Mouse (Mus musculus): ENCODE data around the gene Kpna3. TPM values are rescaled to one million over a fixed set of nuclear protein-coding genes. Genes with fewer than 3 reads are reported as not detected.

Kpna3 gene
- polyA plus RNA-seq, 1 experiment from 2014 or later, result 77.6 TPM

- no peak overlapping the region for H3K27ac ChIP-seq (ENCODE audit: low read length)
- no peaks in the 10 kb centered on the region for H3K9me3 ChIP-seq (replicated peaks; ENCODE audit: control insufficient read depth, low read length, poor library complexity, severe bottlenecking)
- WGBS, result 98% methylated on average over 2 of the region's 2 CpGs
- H3K27me3 ChIP-seq (ENCODE audit: control insufficient read depth, insufficient read depth, low read depth, low read length), result no peaks in the 10 kb centered on the region
- peaks cover 5% of the 10 kb centered on the region for H3K36me3 ChIP-seq (ENCODE audit: control insufficient read depth, insufficient read depth, low read length)
- no peak overlapping the region for H3K4me3 ChIP-seq (ENCODE audit: low read depth, low read length)
- H3K4me1 ChIP-seq (ENCODE audit: control insufficient read depth, insufficient read depth, low read length), result peaks cover 5% of the 10 kb centered on the region
- H3K9ac ChIP-seq (ENCODE audit: low read depth, low read length), result no peak overlapping the region
- H3K4me2 ChIP-seq (ENCODE audit: low read length), result no peak overlapping the region
- no peak for ATAC-seq
These were observed 77.4 kb downstream of the Kpna3 start for GRCm38 (mm10) chr14:61362268-61362667.

DNA sequence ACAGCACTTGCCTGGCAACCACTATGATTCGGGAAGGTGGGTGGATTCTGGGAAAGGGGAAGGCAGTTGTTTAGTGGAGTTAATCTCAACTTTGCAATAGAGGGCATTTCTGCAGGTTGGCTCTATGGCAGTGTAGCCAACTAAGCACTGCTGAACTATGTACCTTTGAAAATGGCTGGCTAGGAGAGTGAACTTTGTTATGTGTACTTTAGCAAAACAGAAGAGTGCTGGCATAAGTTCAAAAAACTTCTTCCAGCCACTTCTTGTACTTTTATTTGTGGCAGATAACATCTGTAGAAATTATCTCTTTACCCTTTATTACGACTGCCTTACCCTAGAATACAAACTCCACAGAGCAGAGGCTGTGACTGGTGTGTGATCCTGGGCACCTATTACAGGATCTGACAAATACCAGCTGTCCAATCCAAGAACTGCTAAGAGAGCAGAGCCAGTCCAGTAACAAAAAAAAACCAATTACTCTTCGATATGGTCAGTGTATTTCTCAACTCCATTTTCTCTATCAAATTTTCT lies 78.6 kb downstream of the Kpna3 start:
- peak overlapping the region; percentile 68 for H3K4me3 ChIP-seq (ENCODE audit: low read depth, low read length)
- WGBS, result 63% methylated on average over 3 of the region's 3 CpGs
- H3K27ac ChIP-seq (ENCODE audit: low read length), result peak overlapping the region; percentile 73
- peaks cover 5% of the 10 kb centered on the region for H3K4me1 ChIP-seq (ENCODE audit: control insufficient read depth, insufficient read depth, low read length)
- H3K36me3 ChIP-seq (ENCODE audit: control insufficient read depth, insufficient read depth, low read length), result no peaks in the 10 kb centered on the region
- peak overlapping the region; percentile 70 for H3K4me2 ChIP-seq (ENCODE audit: low read length)
- peak overlapping the region; percentile 84 for H3K9ac ChIP-seq (ENCODE audit: low read depth, low read length)
- no peaks in the 10 kb centered on the region for H3K9me3 ChIP-seq (replicated peaks; ENCODE audit: control insufficient read depth, low read length, poor library complexity, severe bottlenecking)
- no peaks in the 10 kb centered on the region for H3K27me3 ChIP-seq (ENCODE audit: control insufficient read depth, insufficient read depth, low read depth, low read length)
- no peak for ATAC-seq

DNA sequence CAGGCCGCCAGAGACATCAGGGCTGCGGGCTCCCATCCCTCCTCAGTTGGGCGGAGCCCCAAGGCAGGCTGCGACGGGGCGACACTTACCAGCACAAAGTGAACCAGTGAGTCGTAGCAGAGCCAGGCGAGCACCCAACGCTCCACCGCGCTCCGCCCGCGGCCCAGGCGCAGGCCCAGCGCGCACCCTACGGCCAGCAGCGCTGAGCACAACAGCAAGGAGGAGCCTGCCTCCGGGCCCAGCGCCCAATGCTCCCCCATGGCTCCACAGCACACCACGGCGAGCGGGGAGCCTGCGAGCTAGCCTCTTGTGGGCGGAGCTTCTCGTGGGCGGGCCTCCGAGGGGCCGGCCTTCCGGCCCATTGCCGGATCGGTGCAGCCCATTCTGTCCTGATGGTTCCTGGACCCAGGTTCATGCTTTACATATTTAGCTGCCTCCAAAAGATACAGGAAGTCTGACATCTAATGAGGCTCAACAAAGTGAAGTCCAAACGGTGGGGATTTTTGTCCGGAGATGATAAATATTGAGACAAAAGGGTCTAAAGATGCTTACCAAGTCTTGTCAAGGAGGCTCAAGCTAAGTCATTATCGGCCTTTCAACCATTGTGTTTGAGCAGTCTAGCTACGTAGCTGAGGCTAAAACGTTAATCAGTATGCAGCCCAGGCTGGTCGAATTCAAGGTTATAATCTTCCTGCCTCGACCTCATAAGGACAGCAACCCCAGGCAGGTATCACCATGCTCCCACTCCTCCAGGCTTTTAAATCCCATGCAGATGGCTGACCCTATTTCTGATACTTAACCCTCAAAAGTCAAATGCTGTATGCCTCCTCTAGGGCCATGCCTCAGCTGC lies 79.3 kb downstream of the Kpna3 start, which contains the start of gene Ebpl:
Ebpl (minus strand) TSS at position 309 of the 850 bp plus-strand sequence.
- Histone ChIP-seq H3K9me3 (replicated peaks; ENCODE audit: control insufficient read depth, low read length, poor library complexity, severe bottlenecking) (no peaks in the 10 kb centered on the region), H3K27me3 (ENCODE audit: control insufficient read depth, insufficient read depth, low read depth, low read length) (no peaks in the 10 kb centered on the region), H3K4me3 (ENCODE audit: low read depth, low read length) (peak within 1 kb of the TSS; percentile 68), H3K27ac (ENCODE audit: low read length) (peak within 1 kb of the TSS; percentile 73), H3K4me2 (ENCODE audit: low read length) (peak within 1 kb of the TSS; percentile 70), H3K36me3 (ENCODE audit: control insufficient read depth, insufficient read depth, low read length) (no peaks in the 10 kb centered on the region), H3K9ac (ENCODE audit: low read depth, low read length) (peak within 1 kb of the TSS; percentile 84), H3K4me1 (ENCODE audit: control insufficient read depth, insufficient read depth, low read length) (peaks cover 5% of the 10 kb centered on the region)
- peak; percentile 96 for ATAC-seq
- WGBS, result under 1% methylated on average over 39 of the region's 40 CpGs

DNA sequence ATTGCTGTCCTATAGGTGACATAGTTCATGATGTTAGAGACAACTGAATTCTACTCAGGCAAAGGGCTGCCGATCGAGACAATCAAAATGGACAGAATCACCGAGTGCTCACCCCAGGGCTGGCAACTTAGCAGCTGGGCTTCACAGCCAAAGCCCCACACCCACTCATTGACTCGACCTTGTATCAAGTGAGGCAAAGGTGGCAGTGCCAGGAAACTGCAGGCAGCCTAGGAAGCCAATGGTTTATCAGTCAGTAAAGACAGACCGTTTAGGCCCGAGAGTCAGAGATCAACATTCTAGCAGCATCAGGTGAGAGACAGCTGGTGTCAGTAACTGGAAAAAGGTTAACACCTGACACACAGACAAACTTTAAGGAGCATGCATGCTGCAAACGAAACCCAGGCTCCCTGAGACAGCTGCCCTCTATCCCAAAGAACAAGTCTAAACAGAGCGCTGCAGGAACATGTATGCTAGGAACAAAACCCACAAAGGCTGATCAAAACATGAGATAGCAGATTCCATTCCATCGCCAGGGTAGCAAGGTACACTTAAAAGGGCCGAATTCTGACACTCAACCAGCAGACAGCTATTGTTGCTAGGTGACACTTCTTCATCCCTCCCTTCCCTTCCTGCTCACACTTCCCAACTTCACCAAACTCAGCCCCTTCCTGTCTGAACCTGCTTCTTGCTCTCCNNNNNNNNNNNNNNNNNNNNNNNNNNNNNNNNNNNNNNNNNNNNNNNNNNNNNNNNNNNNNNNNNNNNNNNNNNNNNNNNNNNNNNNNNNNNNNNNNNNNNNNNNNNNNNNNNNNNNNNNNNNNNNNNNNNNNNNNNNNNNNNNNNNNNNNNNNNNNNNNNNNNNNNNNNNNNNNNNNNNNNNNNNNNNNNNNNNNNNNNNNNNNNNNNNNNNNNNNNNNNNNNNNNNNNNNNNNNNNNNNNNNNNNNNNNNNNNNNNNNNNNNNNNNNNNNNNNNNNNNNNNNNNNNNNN lies 85.1 kb downstream of the Kpna3 start:
- H3K27me3 ChIP-seq (ENCODE audit: control insufficient read depth, insufficient read depth, low read depth, low read length), result no peaks in the 10 kb centered on the region
- H3K9me3 ChIP-seq (replicated peaks; ENCODE audit: control insufficient read depth, low read length, poor library complexity, severe bottlenecking), result 0 out of 2 replicates have a peak, but pooled peaks cover 3% of the 10 kb centered on the region
- ATAC-seq, result no peak

DNA sequence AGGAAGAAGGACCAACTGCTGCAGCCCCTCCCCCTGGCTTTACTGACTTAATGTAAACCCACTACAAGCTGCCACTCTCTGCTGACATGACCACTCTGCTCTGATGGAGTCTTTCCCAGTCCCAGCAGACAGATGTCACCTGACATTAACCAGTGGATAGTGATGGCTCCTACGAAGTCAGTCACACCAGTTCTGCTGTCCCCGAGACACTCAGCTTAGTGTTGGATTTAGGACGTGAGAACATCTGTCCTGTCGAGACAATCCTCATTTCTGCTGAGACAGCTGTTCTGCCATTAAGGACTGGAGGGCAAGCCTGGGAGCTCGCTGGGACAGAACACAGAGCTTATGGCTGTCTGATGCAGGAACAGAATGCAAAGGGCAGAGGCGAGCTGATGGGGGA lies 88.9 kb downstream of the Kpna3 start:
- Histone ChIP-seq H3K9ac (ENCODE audit: low read depth, low read length) (no peak overlapping the region), H3K4me2 (ENCODE audit: low read length) (no peak overlapping the region), H3K4me3 (ENCODE audit: low read depth, low read length) (no peak overlapping the region), H3K9me3 (replicated peaks; ENCODE audit: control insufficient read depth, low read length, poor library complexity, severe bottlenecking) (0 out of 2 replicates have a peak, but pooled peaks cover 3% of the 10 kb centered on the region), H3K36me3 (ENCODE audit: control insufficient read depth, insufficient read depth, low read length) (no peaks in the 10 kb centered on the region), H3K27ac (ENCODE audit: low read length) (no peak overlapping the region), H3K4me1 (ENCODE audit: control insufficient read depth, insufficient read depth, low read length) (no peaks in the 10 kb centered on the region), H3K27me3 (ENCODE audit: control insufficient read depth, insufficient read depth, low read depth, low read length) (no peaks in the 10 kb centered on the region)
- WGBS, result 69% methylated on average over 6 of the region's 6 CpGs
- ATAC-seq, result no peak

More for the DNA sequence above, 85.1 kb downstream of the Kpna3 start:
- no peak overlapping the region for H3K27ac ChIP-seq (ENCODE audit: low read length)
- H3K4me2 ChIP-seq (ENCODE audit: low read length), result no peak overlapping the region
- no peak overlapping the region for H3K9ac ChIP-seq (ENCODE audit: low read depth, low read length)
- WGBS, result 73% methylated on average over 10 of the region's 10 CpGs
- H3K4me3 ChIP-seq (ENCODE audit: low read depth, low read length), result no peak overlapping the region
- no peaks in the 10 kb centered on the region for H3K36me3 ChIP-seq (ENCODE audit: control insufficient read depth, insufficient read depth, low read length)
- no peaks in the 10 kb centered on the region; the same call in 1 of the 2 replicates for H3K4me1 ChIP-seq (ENCODE audit: control insufficient read depth, insufficient read depth, low read length)

GRCm38 (mm10) chr14:61349876-61350275 lies 89.8 kb downstream of the Kpna3 start:
- 0 out of 2 replicates have a peak, but pooled peaks cover 3% of the 10 kb centered on the region for H3K9me3 ChIP-seq (replicated peaks; ENCODE audit: control insufficient read depth, low read length, poor library complexity, severe bottlenecking)
- H3K4me1 ChIP-seq (ENCODE audit: control insufficient read depth, insufficient read depth, low read length), result no peaks in the 10 kb centered on the region
- 93% methylated on average over 4 of the region's 4 CpGs for WGBS
- no peaks in the 10 kb centered on the region for H3K36me3 ChIP-seq (ENCODE audit: control insufficient read depth, insufficient read depth, low read length)
- no peaks in the 10 kb centered on the region for H3K27me3 ChIP-seq (ENCODE audit: control insufficient read depth, insufficient read depth, low read depth, low read length)
- H3K4me3 ChIP-seq (ENCODE audit: low read depth, low read length), result no peak overlapping the region
- no peak overlapping the region for H3K27ac ChIP-seq (ENCODE audit: low read length)
- ATAC-seq, result no peak
- no peak overlapping the region for H3K4me2 ChIP-seq (ENCODE audit: low read length)
- H3K9ac ChIP-seq (ENCODE audit: low read depth, low read length), result no peak overlapping the region

DNA sequence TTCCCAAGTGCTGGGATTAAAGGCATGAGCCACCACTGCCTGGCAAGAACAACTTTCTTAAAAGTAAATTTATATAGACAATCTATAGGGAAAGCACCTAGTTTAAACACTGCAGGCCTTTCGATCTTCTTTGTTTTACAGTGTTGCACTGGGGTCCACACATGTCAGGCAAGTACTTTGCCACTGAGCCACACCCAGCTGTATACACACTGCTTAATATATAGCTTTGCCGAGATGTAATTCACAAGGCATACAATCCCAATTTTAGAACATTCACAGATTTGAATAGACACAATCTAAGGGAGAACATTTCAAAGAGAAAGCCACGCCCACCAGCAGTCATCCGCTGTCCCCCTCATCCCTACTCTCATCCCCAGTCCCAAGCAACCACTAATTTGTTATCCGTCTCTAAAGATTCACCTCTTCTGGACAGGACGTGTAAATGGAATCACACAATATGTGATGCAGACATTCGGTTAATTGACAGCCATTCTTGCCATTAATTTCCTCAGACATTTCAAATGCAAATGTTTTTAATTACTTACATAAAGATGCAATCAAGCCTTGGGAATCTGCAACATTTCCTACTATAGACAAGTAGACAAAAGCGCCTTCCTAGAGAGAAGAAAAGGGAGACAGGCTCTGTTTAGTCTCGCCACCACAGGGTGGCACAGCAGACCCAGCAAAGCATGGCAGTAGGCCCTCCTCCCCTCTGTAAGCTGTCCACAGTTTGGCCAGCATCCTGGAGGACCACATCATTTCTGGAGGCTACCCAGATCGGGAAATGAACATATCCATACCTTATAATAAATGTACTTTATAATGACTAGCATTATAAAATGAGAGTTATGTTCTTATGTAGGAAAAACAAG lies 92.6 kb downstream of the Kpna3 start:
- no peaks in the 10 kb centered on the region for H3K36me3 ChIP-seq (ENCODE audit: control insufficient read depth, insufficient read depth, low read length)
- no peaks in the 10 kb centered on the region for H3K9me3 ChIP-seq (replicated peaks; ENCODE audit: control insufficient read depth, low read length, poor library complexity, severe bottlenecking)
- H3K27me3 ChIP-seq (ENCODE audit: control insufficient read depth, insufficient read depth, low read depth, low read length), result no peaks in the 10 kb centered on the region
- no peak overlapping the region for H3K4me2 ChIP-seq (ENCODE audit: low read length)
- H3K9ac ChIP-seq (ENCODE audit: low read depth, low read length), result no peak overlapping the region
- WGBS, result 61% methylated on average over 10 of the region's 10 CpGs
- H3K4me3 ChIP-seq (ENCODE audit: low read depth, low read length), result no peak overlapping the region
- no peak overlapping the region for H3K27ac ChIP-seq (ENCODE audit: low read length)
- no peak for ATAC-seq
- H3K4me1 ChIP-seq (ENCODE audit: control insufficient read depth, insufficient read depth, low read length), result no peaks in the 10 kb centered on the region

DNA sequence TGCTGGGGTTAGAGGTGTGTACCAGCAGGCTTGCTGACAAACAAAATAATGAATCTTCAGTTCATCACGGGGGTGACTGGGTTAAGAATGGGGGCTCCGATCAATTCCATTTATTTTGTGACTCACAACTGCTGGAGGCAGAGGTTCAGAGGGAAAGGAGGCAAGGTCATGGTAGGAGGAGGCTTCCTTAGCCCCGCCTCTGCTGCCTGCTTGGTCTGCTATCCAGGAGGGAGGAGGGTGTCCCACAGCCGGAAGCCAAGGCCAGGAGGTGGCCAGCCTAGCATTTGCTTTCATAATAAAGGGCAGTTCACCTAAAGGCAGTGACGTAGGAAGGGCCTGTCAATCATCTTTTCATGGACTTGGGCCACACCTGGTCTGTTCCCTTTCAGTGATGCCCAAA lies 95.1 kb downstream of the Kpna3 start:
- Histone ChIP-seq H3K4me1 (ENCODE audit: control insufficient read depth, insufficient read depth, low read length) (no peaks in the 10 kb centered on the region), H3K27me3 (ENCODE audit: control insufficient read depth, insufficient read depth, low read depth, low read length) (no peaks in the 10 kb centered on the region), H3K9ac (ENCODE audit: low read depth, low read length) (no peak overlapping the region), H3K4me3 (ENCODE audit: low read depth, low read length) (no peak overlapping the region), H3K4me2 (ENCODE audit: low read length) (no peak overlapping the region), H3K27ac (ENCODE audit: low read length) (no peak overlapping the region), H3K9me3 (replicated peaks; ENCODE audit: control insufficient read depth, low read length, poor library complexity, severe bottlenecking) (no peaks in the 10 kb centered on the region), H3K36me3 (ENCODE audit: control insufficient read depth, insufficient read depth, low read length) (no peaks in the 10 kb centered on the region)
- no peak for ATAC-seq
- WGBS, result 80% methylated on average over 5 of the region's 5 CpGs
